Mouse (Mus musculus) heart, postnatal 14 days (tissue): ENCODE measurements around the gene Spcs2. TPM values are rescaled to one million over a fixed set of nuclear protein-coding genes. Genes with fewer than 3 reads are reported as not detected.

Experiments used
- DNase-seq, 2 experiments: peaks; one replicate each; pipeline ENCODE4 v3.0.0; 2021 to 2022
- intact Hi-C: fragments of 180-260 bp; cut with DNase I; formaldehyde crosslinking; loops from one replicate; pipeline ENCODE4 v1.15.1; 2025
- total RNA-seq, 2 experiments: library from RNA; stranded (reverse); gene quantifications; 2 replicates each; pipeline ENCODE4 v1.2.3; 2021

The Spcs2 gene
- total RNA-seq, 2 experiments from 2014 or later: 44.1 to 53.6 TPM

GRCm38 (mm10) chr7:99869296-99869695 is 6.0 kb upstream of the Spcs2 start:
- DNase-seq: no peak
- intact Hi-C loops: no loop called here

DNA sequence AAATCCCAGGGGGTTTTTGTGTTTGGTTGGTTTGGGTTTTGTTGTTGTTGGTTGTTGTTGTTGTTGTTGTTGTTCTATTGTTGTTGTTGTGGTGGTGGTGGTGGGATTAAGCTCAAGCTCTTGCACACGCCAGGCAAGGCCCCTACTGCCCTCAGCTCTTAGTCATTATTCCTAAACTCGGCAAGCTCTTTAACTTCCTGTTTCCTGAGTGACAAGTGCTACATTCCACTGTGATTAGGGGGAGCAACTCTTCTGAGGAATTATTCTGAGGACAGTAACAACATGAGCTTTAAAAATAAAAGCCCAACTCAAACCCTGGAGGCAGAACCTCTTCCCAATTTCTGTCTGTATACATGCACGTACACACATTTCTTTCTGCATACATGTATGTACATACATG is 2.0 kb upstream of the Spcs2 start:
- no peak for DNase-seq
- intact Hi-C loops: no loop called here

GRCm38 (mm10) chr7:99864241-99865028 is 1.2 kb upstream of the Spcs2 start:
- intact Hi-C loops: loop anchor here (5.0 kb wide), 1 partner anchor 37 kb away; the partner anchor contains the start of gene Neu3
- DNase-seq: no peak

DNA sequence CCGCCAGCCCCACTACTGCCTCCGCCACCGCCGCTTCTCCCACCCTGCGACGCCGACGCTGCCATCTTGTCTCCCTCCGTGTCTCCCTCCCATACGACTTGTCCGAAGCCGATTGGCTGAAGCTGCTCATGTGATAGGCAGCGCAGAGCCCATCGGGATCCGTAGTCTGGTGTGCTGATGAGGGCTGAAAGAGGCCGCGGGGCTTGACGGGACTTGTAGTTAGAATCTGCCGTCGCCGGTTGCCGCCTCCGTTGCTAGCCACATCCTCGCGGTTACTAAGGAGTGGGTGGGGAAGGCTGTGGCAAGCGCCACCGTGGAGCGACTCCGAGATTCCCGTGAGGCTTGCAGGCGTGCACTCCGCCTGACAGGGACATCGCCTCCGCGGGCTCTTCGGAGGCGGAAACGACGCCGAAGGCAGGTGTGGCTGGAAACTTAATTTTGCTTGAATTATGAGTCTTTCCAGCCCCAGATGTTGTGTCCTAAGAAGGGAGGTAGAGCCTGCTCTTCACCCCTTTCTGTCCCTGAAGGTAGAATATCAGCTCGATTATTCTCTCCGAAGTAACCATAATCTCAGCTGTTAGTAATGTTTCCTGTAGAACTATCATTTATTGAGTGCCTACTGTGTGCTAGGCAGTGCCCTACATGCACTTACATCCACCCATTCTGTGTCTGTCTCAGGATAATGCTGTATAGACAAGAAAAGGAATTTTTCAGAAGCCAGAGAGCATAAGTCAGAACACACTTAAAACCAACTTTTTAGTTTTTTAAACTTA is 4.3 kb downstream of the Spcs2 start, which contains the start of gene Xrra1:
Gene Xrra1 (plus strand): TSS at position 304 of the 773 bp plus-strand sequence.
- intact Hi-C loops: no loop called here
- peak; percentile 93 to 95 for DNase-seq

GRCm38 (mm10) chr7:99858175-99858812 is 5.0 kb downstream of the Spcs2 start:
- no peak for DNase-seq
- intact Hi-C loops: no loop called here

DNA sequence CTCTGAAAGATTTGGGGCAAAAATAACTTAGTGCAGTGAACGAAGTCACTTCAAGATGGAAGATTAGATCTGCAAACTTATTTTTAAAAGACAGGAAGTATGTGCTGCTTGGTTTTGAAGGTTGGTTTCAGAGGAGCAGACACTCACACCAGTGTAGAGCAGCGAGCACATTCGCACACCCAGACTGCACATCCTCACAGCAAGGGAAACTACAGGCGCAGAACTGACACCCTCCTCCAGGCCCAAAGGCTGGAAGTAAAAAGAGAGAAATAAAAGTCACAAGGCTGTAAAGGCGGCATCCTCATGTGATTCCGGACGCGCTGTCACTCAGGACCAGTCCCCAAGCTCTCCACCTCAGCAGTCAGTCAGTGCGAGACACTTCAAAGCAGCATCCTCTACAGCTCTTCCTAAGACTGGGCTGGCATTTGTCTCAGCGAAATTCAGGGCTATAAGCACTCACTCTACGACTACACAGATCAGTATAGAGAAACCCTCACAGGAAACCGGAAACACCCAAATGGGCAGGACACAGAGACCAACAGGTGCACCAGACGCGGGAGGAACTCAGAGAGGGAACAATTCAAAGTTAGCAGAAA is 6.9 kb downstream of the Spcs2 start:
- no peak for DNase-seq
- intact Hi-C loops: no loop called here

- DNase-seq: no peak
- intact Hi-C loops: no loop called here
Measured at GRCm38 (mm10) chr7:99854311-99854710, 9.0 kb downstream of the Spcs2 start.

DNA sequence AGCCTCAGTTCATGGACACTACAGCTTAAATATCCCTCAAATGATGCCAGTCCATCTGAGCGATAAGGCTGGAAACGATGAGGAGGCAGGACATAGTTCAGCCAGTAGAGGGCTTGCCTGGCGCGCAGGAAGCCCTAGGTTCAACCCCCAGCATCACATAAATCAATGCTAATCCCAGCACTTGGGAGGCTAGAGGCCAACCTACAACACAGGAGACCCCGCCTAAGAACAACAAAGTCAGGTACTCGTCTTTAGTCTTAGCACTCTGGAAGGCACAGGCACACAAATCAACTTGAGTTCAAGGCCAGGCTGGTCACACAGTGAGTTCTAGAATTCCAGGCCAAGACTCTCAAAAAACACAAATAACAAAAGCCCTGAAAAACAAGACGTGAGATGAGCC is 9.9 kb downstream of the Spcs2 start:
- intact Hi-C loops: no loop called here
- DNase-seq: no peak

- intact Hi-C loops: no loop called here
- no peak for DNase-seq
Measured at GRCm38 (mm10) chr7:99851618-99852017, 11.6 kb downstream of the Spcs2 start.

DNA sequence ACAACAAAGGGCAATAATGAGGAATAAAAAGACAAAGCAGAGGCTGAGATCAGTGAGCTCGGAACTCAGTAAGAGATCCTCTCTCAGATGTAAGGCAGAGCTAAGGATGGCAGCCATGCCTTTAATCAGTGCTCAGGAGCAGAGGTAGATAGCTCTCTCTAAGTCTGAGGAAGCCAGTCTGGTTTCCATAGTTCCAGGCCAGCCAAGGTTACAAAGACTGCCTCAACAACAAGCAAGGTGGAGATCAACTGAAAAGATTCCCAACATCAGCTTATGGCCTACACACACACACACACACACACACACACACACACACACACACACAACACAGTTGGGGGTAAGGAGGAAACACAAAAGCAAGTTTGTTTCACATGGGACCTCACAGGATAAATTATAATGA is 12.1 kb downstream of the Spcs2 start:
- no peak for DNase-seq
- intact Hi-C loops: no loop called here

GRCm38 (mm10) chr7:99850534-99850933 is 12.7 kb downstream of the Spcs2 start:
- intact Hi-C loops: no loop called here
- no peak for DNase-seq

DNA sequence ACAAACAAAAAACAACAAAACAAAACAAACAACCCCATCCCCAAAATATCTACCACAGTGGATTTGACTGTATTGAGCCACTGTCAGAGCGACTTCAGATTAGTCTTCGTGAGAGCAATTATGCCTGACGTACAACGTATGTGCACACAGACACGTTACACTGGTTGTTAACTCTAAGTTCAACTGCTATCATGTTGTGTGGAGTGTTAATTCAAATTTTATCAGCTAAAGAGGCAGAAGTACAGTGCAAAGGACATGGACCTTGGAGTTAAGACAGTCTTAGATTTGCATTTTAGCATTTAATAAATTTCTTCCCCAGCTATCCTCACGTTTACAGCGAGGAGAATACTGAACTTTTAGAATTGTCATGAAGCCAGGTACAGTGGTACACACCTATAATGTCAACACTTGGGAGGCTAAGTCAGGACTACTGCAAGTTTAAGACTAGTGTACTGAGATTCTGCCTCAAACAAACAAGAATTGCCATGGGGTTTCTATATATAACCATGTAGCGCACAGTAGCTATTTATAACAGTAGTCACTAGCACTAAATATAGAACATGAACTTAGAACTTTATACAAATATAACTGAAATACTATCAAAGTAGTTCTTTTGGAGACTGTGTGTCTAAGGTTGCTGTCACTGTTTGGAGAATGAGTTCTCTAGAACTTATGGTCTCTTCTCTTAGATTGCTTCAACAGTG is 17.6 kb downstream of the Spcs2 start:
- intact Hi-C loops: no loop called here
- no peak for DNase-seq

DNA sequence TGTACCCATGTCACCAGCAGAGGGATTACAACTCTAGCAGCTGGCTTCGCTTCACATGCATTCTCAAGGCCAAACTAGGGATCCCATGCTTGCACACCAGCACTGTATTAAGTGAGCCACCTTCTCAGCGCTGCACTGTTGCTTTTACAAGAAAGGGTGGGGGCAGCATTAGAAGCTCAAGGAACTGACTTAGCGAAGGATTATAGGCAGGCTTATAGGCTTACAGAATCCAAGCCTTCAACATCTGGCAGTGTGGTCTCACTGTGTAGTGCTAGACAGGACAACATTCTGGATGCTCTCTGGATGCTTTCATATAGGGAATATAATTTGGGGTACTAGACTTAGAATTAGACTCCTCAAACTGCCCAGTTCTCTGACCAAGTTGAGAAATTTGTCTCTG is 25.0 kb downstream of the Spcs2 start:
- DNase-seq: no peak
- intact Hi-C loops: no loop called here

- intact Hi-C loops: no loop called here
- DNase-seq: no peak
Measured at GRCm38 (mm10) chr7:99837358-99838071, 25.7 kb downstream of the Spcs2 start.

- intact Hi-C loops: no loop called here
- DNase-seq: no peak
Measured at GRCm38 (mm10) chr7:99836781-99837180, 26.5 kb downstream of the Spcs2 start.

DNA sequence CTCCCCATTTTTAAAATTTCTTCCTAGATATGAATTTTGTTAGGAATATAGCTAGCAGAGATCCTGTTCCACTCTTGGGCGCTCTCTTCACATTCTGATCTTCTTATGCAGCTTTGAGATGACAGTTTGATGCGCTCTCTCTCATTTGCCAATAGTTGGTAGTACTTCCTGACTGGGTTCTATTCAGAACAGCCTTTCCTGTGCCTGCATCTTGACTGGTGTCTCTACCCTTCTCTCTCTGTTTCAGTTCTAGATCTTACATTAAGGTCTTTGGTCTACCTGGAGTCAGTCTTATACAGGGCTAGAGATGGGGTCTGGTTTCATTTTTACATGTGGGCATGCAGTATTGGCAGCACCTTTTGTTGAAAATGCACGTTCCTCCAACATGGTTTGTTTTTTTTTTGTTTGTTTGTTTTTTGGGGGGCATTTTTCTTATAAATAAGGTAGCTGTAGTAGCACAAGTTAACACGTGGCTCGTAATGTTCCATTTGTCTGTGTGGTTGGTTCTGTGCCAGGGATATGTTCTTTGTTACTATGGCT is 28.9 kb downstream of the Spcs2 start:
- no peak for DNase-seq
- intact Hi-C loops: no loop called here

DNA sequence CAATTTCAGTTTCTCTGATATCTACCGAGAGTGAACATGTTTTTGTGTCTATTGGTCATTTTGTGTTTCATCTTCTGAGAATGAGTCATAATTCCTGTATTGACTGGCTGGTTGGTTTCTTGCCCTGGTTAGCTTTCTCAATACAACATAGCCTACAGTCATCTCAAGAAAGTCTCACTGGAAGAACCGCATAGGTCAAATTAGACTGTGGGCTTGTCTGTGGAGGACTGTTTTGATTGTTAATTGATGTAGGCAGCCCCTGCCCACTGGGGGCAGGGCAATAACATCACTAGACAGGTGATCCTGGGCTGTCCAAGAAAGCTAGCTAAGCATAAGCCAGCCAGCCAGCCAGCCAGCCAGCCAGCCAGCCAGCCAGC is 29.4 kb downstream of the Spcs2 start:
- intact Hi-C loops: no loop called here
- DNase-seq: no peak

DNA sequence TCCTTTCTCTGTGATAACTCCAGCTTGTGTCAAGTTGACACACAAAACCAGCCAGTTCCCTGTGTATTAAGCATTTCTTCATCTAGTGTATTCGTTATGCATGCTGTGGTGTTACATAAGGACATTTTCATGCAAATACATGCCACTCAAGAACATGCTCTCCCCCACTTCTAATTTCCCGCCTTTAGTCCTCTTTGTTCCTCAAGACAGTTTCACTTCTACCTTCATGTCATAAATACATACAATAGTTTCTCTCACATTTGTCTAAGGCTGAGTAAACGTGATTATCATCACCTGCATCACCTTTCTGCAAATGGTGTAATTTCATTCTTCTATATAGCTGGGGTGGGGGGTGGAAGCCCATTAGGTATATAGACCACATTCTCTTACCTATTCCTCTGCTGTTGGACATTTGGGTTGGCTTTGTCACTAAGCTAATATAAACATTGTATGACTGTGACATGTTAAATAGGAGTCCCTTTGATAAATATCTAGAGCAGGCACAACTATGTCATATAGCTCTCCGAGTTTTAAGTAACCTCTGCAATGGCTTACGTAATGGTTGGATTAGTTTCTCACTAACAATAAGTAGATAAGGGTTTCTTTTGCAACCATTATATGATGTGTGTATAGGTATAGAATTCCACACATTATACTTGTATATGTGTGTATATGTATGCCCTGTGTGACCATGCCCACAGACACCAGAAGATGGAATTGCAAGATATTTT is 30.0 kb downstream of the Spcs2 start:
- no peak for DNase-seq
- intact Hi-C loops: no loop called here
